Mouse (Mus musculus): Measurements from ENCODE around the gene Rps6kc1.

GRCm38 (mm10) chr1:190869996-190870395, 41.6 kb downstream of the Rps6kc1 start:
- no peak for TF ChIP-seq CTCF (IDR thresholded peaks at IDR 0.05; ENCODE audit: control insufficient read depth, insufficient read depth, low read length)
- TF ChIP-seq POLR2A (IDR thresholded peaks at IDR 0.05; ENCODE audit: borderline replicate concordance, control insufficient read depth, low read depth, low read length) = no peak
